Mouse (Mus musculus): ENCODE measurements around the gene Cd151.

DNA sequence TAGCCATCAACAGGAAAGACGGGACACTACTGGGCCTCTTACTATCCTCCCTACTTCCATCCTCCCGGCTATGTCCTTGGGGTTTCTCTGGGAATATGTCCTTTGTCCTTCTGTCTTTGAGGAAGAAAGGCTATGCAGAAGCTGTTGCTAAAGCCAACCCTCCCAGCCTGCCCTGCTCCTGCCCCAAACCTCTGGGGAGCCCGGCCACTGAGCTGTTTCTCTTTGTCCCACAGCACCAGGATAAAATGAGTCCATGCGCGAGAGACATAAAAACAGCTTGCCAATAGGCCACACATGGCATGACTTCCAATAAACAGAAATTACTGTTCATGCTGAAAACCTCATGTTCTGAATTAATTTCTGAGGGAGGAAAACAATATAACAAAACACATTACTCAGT, 51.1 kb downstream of the Cd151 start:
- TF ChIP-seq CTCF (IDR thresholded peaks at IDR 0.05; ENCODE audit: insufficient read depth, low read length) (no peak), POLR2A (IDR thresholded peaks at IDR 0.05; ENCODE audit: borderline replicate concordance, extremely low read depth, low read depth, low read length) (no peak)

Measured in lung, adult 2 months (tissue).